30 mouse cellular contexts compared by ENCODE assay signal in genomic region chr1:120126318-120126717, GRCm38 (mm10). TPM values are rescaled to one million over a fixed set of nuclear protein-coding genes. Genes with fewer than 3 reads are reported as not detected.
DNase-seq lines count a peak whose midpoint lies in the region; ATAC-seq and TF ChIP-seq lines count a peak whose summit lies in the region.
"Had no signal": no experiment of that assay in that cellular context is flagged by ENCODE, and none has a peak within 500 bp of the region (broad histone marks: within the 10 kb centered on the region; RNA-seq: fewer than 3 reads in every experiment).

No protein-coding gene starts in this region.

- DNase-seq in kidney, adult 2 months: peak; percentile 54
- no peak for DNase-seq in kidney, adult 11 months
- peak; percentile 77 for DNase-seq in liver, adult 2 months (ENCODE audit: extremely low read depth, low read depth, low spot score)
- no peak for DNase-seq in liver
- DNase-seq in cerebellum, postnatal 4 days (ENCODE audit: low spot score in 2 of 2): no peak
- DNase-seq: adrenal gland, adult 2 months; adrenal gland, postnatal 14 days; B cell, adult 2 months; cerebellum, adult 11 months; cerebellum, adult 2 months; cerebellum, adult 9-11 months; cerebellum, postnatal 25 days; gastrocnemius, postnatal 10 days; gastrocnemius, postnatal 36 days; heart, postnatal 36 days had no signal

- no peak overlapping the region for H3K27ac ChIP-seq in kidney, adult 2 months (ENCODE audit: insufficient read depth, low read depth, low read length)
- H3K27ac ChIP-seq in liver, adult 2 months (replicated peaks; ENCODE audit: insufficient read depth, low read depth, low read length): no peak overlapping the region
- H3K27ac ChIP-seq in intestine, postnatal 0 days (ENCODE audit: low read depth, low read length): no peak overlapping the region
- H3K27ac ChIP-seq in hindbrain, embryonic 12.5 days: no peak overlapping the region
- H3K27ac ChIP-seq: embryonic facial prominence, embryonic 12.5 days; embryonic facial prominence, embryonic 15.5 days; forebrain, embryonic 12.5 days; forebrain, embryonic 15.5 days; hindbrain, embryonic 10.5 days; hindbrain, embryonic 14.5 days; hindbrain, postnatal 0 days had no signal

- H3K4me3 ChIP-seq in kidney, adult 2 months (ENCODE audit: insufficient read depth, low read depth, low read length): no peak overlapping the region
- no peak overlapping the region for H3K4me3 ChIP-seq in liver, adult 2 months (ENCODE audit: insufficient read depth, low read depth, low read length)
- no peak overlapping the region for H3K4me3 ChIP-seq in intestine, postnatal 0 days (ENCODE audit: low read depth, low read length)
- H3K4me3 ChIP-seq in hindbrain, embryonic 12.5 days: no peak overlapping the region
- H3K4me3 ChIP-seq: embryonic facial prominence, embryonic 12.5 days; embryonic facial prominence, embryonic 15.5 days; erythroblast, embryonic 14.5 days; forebrain, embryonic 12.5 days; forebrain, embryonic 15.5 days; hindbrain, embryonic 10.5 days had no signal

- no peaks in the 10 kb centered on the region for H3K9me3 ChIP-seq in intestine, postnatal 0 days (ENCODE audit: control insufficient read depth)
- no peaks in the 10 kb centered on the region for H3K9me3 ChIP-seq in hindbrain, embryonic 12.5 days (replicated peaks)
- H3K9me3 ChIP-seq: embryonic facial prominence, embryonic 12.5 days; embryonic facial prominence, embryonic 15.5 days; forebrain, embryonic 12.5 days; forebrain, embryonic 15.5 days; G1E; hindbrain, embryonic 10.5 days had no signal

- peaks cover 8% of the 10 kb centered on the region for H3K4me1 ChIP-seq in kidney, adult 2 months (ENCODE audit: control insufficient read depth, insufficient read depth, low read length)
- H3K4me1 ChIP-seq in liver, adult 2 months (ENCODE audit: control insufficient read depth, insufficient read depth, low read length): peaks cover 12% of the 10 kb centered on the region
- H3K4me1 ChIP-seq in intestine, postnatal 0 days (replicated peaks; ENCODE audit: control insufficient read depth, insufficient read depth, low read length): 0 out of 2 replicates have a peak, but pooled peaks cover 12% of the 10 kb centered on the region
- peaks cover 3% of the 10 kb centered on the region for H3K4me1 ChIP-seq in hindbrain, embryonic 12.5 days
- H3K4me1 ChIP-seq: embryonic facial prominence, embryonic 15.5 days had no signal

- 65% methylated on average over 9 of the region's 9 CpGs for WGBS in kidney, adult 2 months
- 58% methylated on average over 9 of the region's 9 CpGs for WGBS in liver, adult 2 months
- 36% methylated on average over 9 of the region's 9 CpGs for WGBS in intestine, postnatal 0 days
- 71% methylated on average over 9 of the region's 9 CpGs for WGBS in hindbrain, embryonic 12.5 days

- no peak for TF ChIP-seq POLR2A in kidney, adult 2 months (IDR thresholded peaks at IDR 0.05; ENCODE audit: low read depth, low read length)
- TF ChIP-seq POLR2A in liver, adult 2 months (IDR thresholded peaks at IDR 0.05; ENCODE audit: extremely low read depth, insufficient read depth, low read length): no peak

- ATAC-seq in intestine, postnatal 0 days: peak; percentile 72
- ATAC-seq in hindbrain, embryonic 12.5 days (ENCODE audit: low FRiP score): no peak
- ATAC-seq: forebrain, embryonic 15.5 days; hindbrain, postnatal 0 days; inflammation-experienced regulatory T-cells, adult 6 months; Patski had no signal

- H3K9ac ChIP-seq in liver, adult 2 months (ENCODE audit: low read depth, low read length): no peak overlapping the region
- H3K9ac ChIP-seq in intestine, postnatal 0 days (ENCODE audit: low read depth, low read length): no peak overlapping the region
- H3K9ac ChIP-seq in hindbrain, embryonic 12.5 days: no peak overlapping the region
- H3K9ac ChIP-seq: embryonic facial prominence, embryonic 12.5 days; embryonic facial prominence, embryonic 15.5 days; forebrain, embryonic 12.5 days; forebrain, embryonic 15.5 days; hindbrain, embryonic 14.5 days had no signal

- H3K4me2 ChIP-seq in intestine, postnatal 0 days (replicated peaks; ENCODE audit: low read depth): no peak overlapping the region
- H3K4me2 ChIP-seq in hindbrain, embryonic 12.5 days (replicated peaks): no peak overlapping the region
- H3K4me2 ChIP-seq: embryonic facial prominence, embryonic 12.5 days; embryonic facial prominence, embryonic 15.5 days; forebrain, embryonic 12.5 days; forebrain, embryonic 15.5 days; heart, embryonic 11.5 days; hindbrain, embryonic 14.5 days had no signal

- no peak for TF ChIP-seq CTCF in kidney, adult 2 months (conservative IDR thresholded peaks at IDR 0.05; ENCODE audit: insufficient read depth, insufficient read length, low read depth, low read length)
- no peak for TF ChIP-seq CTCF in liver, adult 2 months (IDR thresholded peaks at IDR 0.05; ENCODE audit: low read depth, low read length)
- TF ChIP-seq CTCF in intestine, postnatal 0 days (IDR thresholded peaks at IDR 0.05; ENCODE audit: low read depth): peak; percentile 19; the same call in 1 of the 2 replicates

- H3K79me2 ChIP-seq in liver, adult 2 months (ENCODE audit: control insufficient read depth, insufficient read depth, low read length): peaks cover 2% of the 10 kb centered on the region; the same call in 1 of the 2 replicates

- H3K27me3 ChIP-seq in kidney, adult 2 months (replicated peaks; ENCODE audit: control insufficient read depth, insufficient read depth, low read length): no peaks in the 10 kb centered on the region
- no peaks in the 10 kb centered on the region for H3K27me3 ChIP-seq in liver, adult 2 months (ENCODE audit: control insufficient read depth, insufficient read depth, low read length)
- H3K27me3 ChIP-seq in intestine, postnatal 0 days (replicated peaks; ENCODE audit: control insufficient read depth, insufficient read depth, low read length): no peaks in the 10 kb centered on the region
- H3K27me3 ChIP-seq in hindbrain, embryonic 12.5 days: no peaks in the 10 kb centered on the region
- H3K27me3 ChIP-seq: CH12.LX; embryonic facial prominence, embryonic 12.5 days; embryonic facial prominence, embryonic 15.5 days; forebrain, embryonic 12.5 days; forebrain, embryonic 15.5 days; Patski had no signal

- H3K36me3 ChIP-seq in kidney, adult 2 months (ENCODE audit: control insufficient read depth, insufficient read depth, low read length): no peaks in the 10 kb centered on the region
- no peaks in the 10 kb centered on the region for H3K36me3 ChIP-seq in liver, adult 2 months (ENCODE audit: control insufficient read depth, insufficient read depth, low read length)
- H3K36me3 ChIP-seq in intestine, postnatal 0 days (ENCODE audit: control insufficient read depth, insufficient read depth): no peaks in the 10 kb centered on the region
- H3K36me3 ChIP-seq in hindbrain, embryonic 12.5 days: no peaks in the 10 kb centered on the region
- H3K36me3 ChIP-seq: embryonic facial prominence, embryonic 12.5 days; embryonic facial prominence, embryonic 15.5 days; forebrain, embryonic 12.5 days; forebrain, embryonic 15.5 days; hindbrain, embryonic 10.5 days had no signal

RNA-seq across cellular contexts. Expression of gene 3110009E18Rik, which starts 5.3 kb away (rescaled TPM):
- 4.3 and 5.1 TPM in 2 replicates for polyA plus RNA-seq in kidney, adult 2 months (2012; rRNA removed)
- total RNA-seq in liver, adult 2 months (2014; rRNA removed): 1.3 and 1.4 TPM in 2 replicates
- 0.61 and 0.65 TPM in 2 replicates for polyA plus RNA-seq in liver, adult 2 months (2012; rRNA removed)
- 8.2 and 8.7 TPM in 2 replicates for polyA plus RNA-seq in intestine, postnatal 0 days (2015; fragmentation: Nextera tagmentation; extraction: Ambion mirVana)
- polyA plus RNA-seq in hindbrain, embryonic 12.5 days (2016; fragmentation: Nextera tagmentation; extraction: Ambion mirVana): 17.0 and 22.6 TPM in 2 replicates
- polyA plus RNA-seq: erythroblast, embryonic 14.5 days had no signal

RNA-seq across cellular contexts. Expression of gene Dbi, which starts 5.4 kb away (rescaled TPM):
- polyA plus RNA-seq in kidney, adult 2 months (2012; rRNA removed): 1,108 and 1,337 TPM in 2 replicates
- 1,543 and 1,850 TPM in 2 replicates for total RNA-seq in liver, adult 2 months (2014; rRNA removed)
- polyA plus RNA-seq in liver, adult 2 months (2012; rRNA removed): 1,631 and 1,632 TPM in 2 replicates
- 3,066 and 3,164 TPM in 2 replicates for polyA plus RNA-seq in intestine, postnatal 0 days (2015; fragmentation: Nextera tagmentation; extraction: Ambion mirVana)
- 582 and 680 TPM in 2 replicates for polyA plus RNA-seq in hindbrain, embryonic 12.5 days (2016; fragmentation: Nextera tagmentation; extraction: Ambion mirVana)

RNA-seq across cellular contexts. Expression of gene Tmem37, which starts 52.4 kb away (rescaled TPM):
- polyA plus RNA-seq in kidney, adult 2 months (2012; rRNA removed): 232 and 266 TPM in 2 replicates
- 64.9 and 96.5 TPM in 2 replicates for total RNA-seq in liver, adult 2 months (2014; rRNA removed)
- polyA plus RNA-seq in liver, adult 2 months (2012; rRNA removed): 172 and 299 TPM in 2 replicates
- 593 and 673 TPM in 2 replicates for polyA plus RNA-seq in intestine, postnatal 0 days (2015; fragmentation: Nextera tagmentation; extraction: Ambion mirVana)
- 7.5 and 8.7 TPM in 2 replicates for polyA plus RNA-seq in hindbrain, embryonic 12.5 days (2016; fragmentation: Nextera tagmentation; extraction: Ambion mirVana)
- total RNA-seq: CH12.LX had no signal
- polyA plus RNA-seq: G1E had no signal

Comparison
In these comparisons a context has a peak if more than half of its experiments do, and no peak if none do; other contexts are left out.
1. DNase-seq: peak in kidney, adult 2 months (single experiment) and liver, adult 2 months (single experiment); none in kidney, adult 11 months (single experiment), liver (single experiment) and cerebellum, postnatal 4 days (0 of 2).
2. RNA of gene Tmem37, which starts 52.4 kb away (polyA plus RNA-seq): 593 to 673 TPM in intestine, postnatal 0 days, 232 to 266 TPM in kidney, adult 2 months and 172 to 299 TPM in liver, adult 2 months; 7.5 to 8.7 TPM in hindbrain, embryonic 12.5 days; every median in the first group is over 10 times any median in the second.